Mouse (Mus musculus): ENCODE measurements around the gene Zscan12.

DNA sequence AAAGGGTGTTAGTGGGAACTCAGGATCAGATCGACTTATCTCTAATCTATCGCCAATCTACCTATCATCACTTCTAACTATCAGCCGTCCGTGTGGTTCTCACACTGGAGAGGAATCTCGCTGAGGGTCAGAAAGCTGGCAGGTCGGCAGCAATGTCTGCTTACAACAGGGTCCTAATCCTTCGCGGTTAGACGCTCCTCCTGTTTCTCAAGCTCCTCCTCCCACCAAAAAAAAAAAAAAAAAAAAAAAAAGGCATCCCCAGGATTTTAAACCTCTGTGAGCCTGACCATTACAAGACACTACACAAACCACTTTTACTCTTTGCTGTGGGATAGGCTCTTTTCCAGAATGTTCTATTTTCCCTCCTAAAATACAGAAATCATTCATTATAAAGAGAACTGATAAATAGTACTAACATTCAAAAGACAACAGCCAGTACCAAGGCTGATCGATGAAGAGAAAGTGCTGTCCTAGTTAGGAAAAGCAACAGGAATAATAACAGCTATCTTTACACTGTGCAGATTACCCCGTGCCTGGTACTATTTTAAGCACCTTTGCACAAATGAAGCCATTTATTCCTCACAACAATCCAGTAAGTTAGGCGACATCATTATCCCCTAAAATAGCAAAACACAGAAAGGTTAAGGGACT, 39.1 kb downstream of the Zscan12 start:
- no peak for TF ChIP-seq EP300 (IDR thresholded peaks at IDR 0.05; ENCODE audit: low read length)
- TF ChIP-seq CTCF (conservative IDR thresholded peaks at IDR 0.05 in 1 of 2, IDR thresholded peaks at IDR 0.05 in 1 of 2; ENCODE audit: low read depth in 2 of 2, low read length in 2 of 2): no peak
- no peak for TF ChIP-seq IRF4 (IDR thresholded peaks at IDR 0.05; ENCODE audit: low read depth, low read length)
- no peak for TF ChIP-seq E2F4 (IDR thresholded peaks at IDR 0.05; ENCODE audit: insufficient replicate concordance, low read depth, low read length)
- no peak for TF ChIP-seq ZMIZ1 (IDR thresholded peaks at IDR 0.05; ENCODE audit: low read depth, low read length)
- no peak for TF ChIP-seq PAX5 (IDR thresholded peaks at IDR 0.05; ENCODE audit: low read length)
- no peak for TF ChIP-seq ETS1 (conservative IDR thresholded peaks at IDR 0.05; ENCODE audit: low read depth, low read length)
- no peak for TF ChIP-seq MAFK (IDR thresholded peaks at IDR 0.05; ENCODE audit: insufficient replicate concordance, low read length)
- TF ChIP-seq SMC3 (IDR thresholded peaks at IDR 0.05; ENCODE audit: low read depth, low read length): no peak
- 0 out of 2 replicates have a peak, but pooled peaks have one; percentile 14 for TF ChIP-seq CHD2 (IDR thresholded peaks at IDR 0.05; ENCODE audit: low read length)
- TF ChIP-seq MXI1 (IDR thresholded peaks at IDR 0.05; ENCODE audit: low read depth, low read length): no peak
- TF ChIP-seq RAD21 (IDR thresholded peaks at IDR 0.05; ENCODE audit: low read depth, low read length): no peak
- no peak for TF ChIP-seq UBTF (IDR thresholded peaks at IDR 0.05; ENCODE audit: low read depth, low read length)
- no peak for TF ChIP-seq NELFE (IDR thresholded peaks at IDR 0.05; ENCODE audit: low read depth, low read length)
